In the genomic region with DNA sequence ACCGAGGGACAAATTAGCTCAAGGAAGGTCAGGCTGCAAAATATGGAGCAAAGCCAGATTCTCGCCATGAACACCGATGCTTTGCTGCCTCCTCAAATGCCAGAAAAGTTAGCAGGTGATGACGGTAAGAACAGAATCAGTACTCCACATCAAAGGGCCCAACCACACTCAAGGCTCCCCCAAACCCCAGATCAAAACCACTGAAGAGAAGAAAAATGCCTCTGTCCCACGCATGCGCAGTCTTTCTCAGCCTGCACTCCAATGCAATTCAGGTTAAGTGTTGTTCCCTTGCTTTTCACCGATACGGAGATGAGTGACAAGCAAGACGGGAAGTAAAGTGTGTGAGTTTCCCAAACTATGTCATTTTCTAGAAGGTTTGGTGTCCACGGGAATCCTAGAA, we compare ENCODE assay signal across 33 mouse cellular contexts. TPM values are rescaled to one million over a fixed set of nuclear protein-coding genes. Genes with fewer than 3 reads are reported as not detected.
DNase-seq lines count a peak whose midpoint lies in the region; ATAC-seq and TF ChIP-seq lines count a peak whose summit lies in the region.
"Had no signal": no experiment of that assay in that cellular context is flagged by ENCODE, and none has a peak within 500 bp of the region (broad histone marks: within the 10 kb centered on the region; RNA-seq: fewer than 3 reads in every experiment).

No protein-coding gene starts in this region.

- H3K9me3 ChIP-seq in hindbrain, embryonic 12.5 days (replicated peaks), result no peaks in the 10 kb centered on the region
- H3K9me3 ChIP-seq: embryonic facial prominence, embryonic 10.5 days; embryonic facial prominence, embryonic 15.5 days; forebrain, embryonic 13.5 days; hindbrain, embryonic 13.5 days; neural tube, embryonic 13.5 days had no signal

- H3K27ac ChIP-seq in testis, adult 2 months (ENCODE audit: control insufficient read depth, insufficient read depth, low read depth, low read length), result no peak overlapping the region
- H3K27ac ChIP-seq in hindbrain, embryonic 12.5 days, result no peak overlapping the region
- H3K27ac ChIP-seq: embryonic facial prominence, embryonic 10.5 days; embryonic facial prominence, embryonic 15.5 days; forebrain, embryonic 13.5 days; hindbrain, embryonic 13.5 days; liver, embryonic 14.5 days; neural tube, embryonic 13.5 days had no signal

- WGBS in hindbrain, embryonic 12.5 days, result 90% methylated on average over 10 of the region's 10 CpGs

- H3K36me3 ChIP-seq in testis, adult 2 months (ENCODE audit: control insufficient read depth, insufficient read depth, low read length), result no peaks in the 10 kb centered on the region
- no peaks in the 10 kb centered on the region for H3K36me3 ChIP-seq in hindbrain, embryonic 12.5 days
- H3K36me3 ChIP-seq: embryonic facial prominence, embryonic 10.5 days; embryonic facial prominence, embryonic 15.5 days; hindbrain, embryonic 13.5 days; neural tube, embryonic 13.5 days had no signal

- peak overlapping the region; percentile 53 for H3K4me3 ChIP-seq in testis, adult 2 months (ENCODE audit: control insufficient read depth, low read depth, low read length)
- H3K4me3 ChIP-seq in hindbrain, embryonic 12.5 days, result no peak overlapping the region
- H3K4me3 ChIP-seq: embryonic facial prominence, embryonic 10.5 days; embryonic facial prominence, embryonic 15.5 days; forebrain, embryonic 13.5 days; hindbrain, embryonic 13.5 days; neural tube, embryonic 13.5 days had no signal

- no peak for TF ChIP-seq CTCF in testis, adult 2 months (IDR thresholded peaks at IDR 0.05; ENCODE audit: control insufficient read depth, insufficient read depth, insufficient replicate concordance, low read depth, low read length)

- DNase-seq in testis, postnatal 10 days (ENCODE audit: low spot score), result no peak
- peak; percentile 17 to 18 for DNase-seq in natural killer cell, adult 2 months (ENCODE audit: low spot score in 2 of 2)
- peak; percentile 63 for DNase-seq in thymus, postnatal 14 days
- DNase-seq in adrenal gland, postnatal 36 days, result no peak
- no peak for DNase-seq in kidney, adult 9 months
- DNase-seq: adrenal gland, postnatal 25 days; cerebellum, adult 18-20 months; cerebellum, postnatal 14 days; gastrocnemius, postnatal 14 days; heart, postnatal 36 days; kidney, postnatal 14 days; layer of hippocampus, adult 9-11 months; liver; lung, embryonic 14.5 days had no signal

- H3K4me1 ChIP-seq in testis, adult 2 months (ENCODE audit: control insufficient read depth, insufficient read depth, low read length), result peaks cover 6% of the 10 kb centered on the region; the same call in 1 of the 2 replicates
- H3K4me1 ChIP-seq in hindbrain, embryonic 12.5 days, result no peaks in the 10 kb centered on the region
- H3K4me1 ChIP-seq: embryonic facial prominence, embryonic 10.5 days; embryonic facial prominence, embryonic 15.5 days; forebrain, embryonic 13.5 days; hindbrain, embryonic 13.5 days; neural tube, embryonic 13.5 days had no signal

- no peak for TF ChIP-seq POLR2A in testis, adult 2 months (IDR thresholded peaks at IDR 0.05; ENCODE audit: control insufficient read depth, low read depth, low read length)

- ATAC-seq in hindbrain, embryonic 12.5 days (ENCODE audit: low FRiP score), result no peak
- ATAC-seq: forebrain, embryonic 13.5 days; intestine, postnatal 0 days; midbrain, embryonic 16.5 days had no signal

- H3K27me3 ChIP-seq in testis, adult 2 months (ENCODE audit: control insufficient read depth, insufficient read depth, low read length), result no peaks in the 10 kb centered on the region
- H3K27me3 ChIP-seq in hindbrain, embryonic 12.5 days, result no peaks in the 10 kb centered on the region
- H3K27me3 ChIP-seq: embryonic facial prominence, embryonic 15.5 days; forebrain, embryonic 13.5 days; hindbrain, embryonic 13.5 days; neural tube, embryonic 13.5 days had no signal

- no peak overlapping the region for H3K4me2 ChIP-seq in hindbrain, embryonic 12.5 days (replicated peaks)
- H3K4me2 ChIP-seq: embryonic facial prominence, embryonic 15.5 days; forebrain, embryonic 13.5 days; heart, embryonic 11.5 days; hindbrain, embryonic 13.5 days; lung, embryonic 14.5 days; midbrain, embryonic 11.5 days; neural tube, embryonic 13.5 days had no signal

- no peak overlapping the region for H3K9ac ChIP-seq in hindbrain, embryonic 12.5 days
- H3K9ac ChIP-seq: embryonic facial prominence, embryonic 15.5 days; forebrain, embryonic 13.5 days; hindbrain, embryonic 13.5 days; liver, embryonic 14.5 days; lung, embryonic 14.5 days; neural tube, embryonic 13.5 days had no signal

RNA-seq across cellular contexts. Expression of a gene that starts 50.5 kb away (rescaled TPM):
- polyA plus RNA-seq in testis, adult 2 months (2012; rRNA removed), result 2.7 TPM in 2 replicates
- 2.9 and 3.0 TPM in 2 replicates for polyA plus RNA-seq in hindbrain, embryonic 12.5 days (2016; fragmentation: Nextera tagmentation; extraction: Ambion mirVana)
- total RNA-seq in adrenal gland, postnatal 36 days (2021), result under 1 TPM; 0.10 to 0.26 TPM
- total RNA-seq: gastrocnemius, postnatal 14 days; granulocyte monocyte progenitor cell, adult 5-6 weeks; megakaryocyte progenitor cell, adult 5-6 weeks; MEL had no signal

RNA-seq across cellular contexts. Expression of a gene that starts 53.7 kb away (rescaled TPM):
- polyA plus RNA-seq in testis, adult 2 months (2012; rRNA removed), result 0.56 and 0.72 TPM in 2 replicates
- polyA plus RNA-seq in hindbrain, embryonic 12.5 days (2016; fragmentation: Nextera tagmentation; extraction: Ambion mirVana), result not detected in 2 replicates
- not detected for total RNA-seq in adrenal gland, postnatal 36 days (2021)
- total RNA-seq: adrenal gland, adult 18-20 months; gastrocnemius, postnatal 14 days; granulocyte monocyte progenitor cell, adult 5-6 weeks; megakaryocyte progenitor cell, adult 5-6 weeks; MEL had no signal
- polyA plus RNA-seq: embryonic facial prominence, embryonic 10.5 days; embryonic facial prominence, embryonic 15.5 days; forebrain, embryonic 13.5 days; heart, embryonic 11.5 days; heart, embryonic 16.5 days; hindbrain, embryonic 13.5 days; intestine, postnatal 0 days; kidney, embryonic 14.5 days; limb, embryonic 11.5 days; lung, embryonic 14.5 days; midbrain, embryonic 11.5 days; midbrain, embryonic 16.5 days; neural tube, embryonic 13.5 days had no signal

Comparison
In these comparisons a context has a peak if more than half of its experiments do, and no peak if none do; other contexts are left out.
1. DNase-seq: peak in natural killer cell, adult 2 months (2 of 2) and thymus, postnatal 14 days (single experiment); none in testis, postnatal 10 days (single experiment), adrenal gland, postnatal 36 days (0 of 2) and kidney, adult 9 months (single experiment).